Mouse (Mus musculus) right cerebral cortex, postnatal 4 days (tissue): ENCODE data around the gene Fn3krp.
A peak's percentile ranks its signal among the peaks of the same experiment; 100 is the strongest.

Experiments
- DNase-seq: peaks from one replicate; pipeline ENCODE4 v3.0.0-alpha.2; 2022

Gene Fn3krp

DNA sequence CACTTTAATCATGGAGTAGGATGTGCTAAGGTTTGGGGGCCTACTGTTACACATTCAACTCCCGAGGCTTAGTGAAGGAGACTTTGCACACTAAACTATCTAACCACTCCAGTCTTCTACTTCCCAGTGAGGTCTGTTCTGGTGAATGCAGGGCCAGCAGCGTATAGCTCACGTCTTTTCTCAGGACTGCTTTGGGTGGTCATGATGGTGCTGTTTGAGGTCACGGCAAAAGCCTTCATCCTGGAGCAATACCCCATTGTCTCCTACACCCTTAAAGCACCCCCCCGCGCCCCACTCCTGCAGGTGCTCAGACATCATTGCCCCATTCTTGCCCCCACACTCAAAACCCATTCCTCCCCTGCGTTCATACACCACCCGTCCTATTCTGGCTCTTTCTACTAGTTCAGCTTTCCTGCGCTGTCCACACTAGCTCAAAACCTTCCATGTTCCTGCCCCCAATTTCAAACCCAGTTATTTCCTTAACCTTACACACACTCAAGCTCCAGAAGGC, 30.1 kb downstream of the Fn3krp start:
- DNase-seq = peak; percentile 9

DNA sequence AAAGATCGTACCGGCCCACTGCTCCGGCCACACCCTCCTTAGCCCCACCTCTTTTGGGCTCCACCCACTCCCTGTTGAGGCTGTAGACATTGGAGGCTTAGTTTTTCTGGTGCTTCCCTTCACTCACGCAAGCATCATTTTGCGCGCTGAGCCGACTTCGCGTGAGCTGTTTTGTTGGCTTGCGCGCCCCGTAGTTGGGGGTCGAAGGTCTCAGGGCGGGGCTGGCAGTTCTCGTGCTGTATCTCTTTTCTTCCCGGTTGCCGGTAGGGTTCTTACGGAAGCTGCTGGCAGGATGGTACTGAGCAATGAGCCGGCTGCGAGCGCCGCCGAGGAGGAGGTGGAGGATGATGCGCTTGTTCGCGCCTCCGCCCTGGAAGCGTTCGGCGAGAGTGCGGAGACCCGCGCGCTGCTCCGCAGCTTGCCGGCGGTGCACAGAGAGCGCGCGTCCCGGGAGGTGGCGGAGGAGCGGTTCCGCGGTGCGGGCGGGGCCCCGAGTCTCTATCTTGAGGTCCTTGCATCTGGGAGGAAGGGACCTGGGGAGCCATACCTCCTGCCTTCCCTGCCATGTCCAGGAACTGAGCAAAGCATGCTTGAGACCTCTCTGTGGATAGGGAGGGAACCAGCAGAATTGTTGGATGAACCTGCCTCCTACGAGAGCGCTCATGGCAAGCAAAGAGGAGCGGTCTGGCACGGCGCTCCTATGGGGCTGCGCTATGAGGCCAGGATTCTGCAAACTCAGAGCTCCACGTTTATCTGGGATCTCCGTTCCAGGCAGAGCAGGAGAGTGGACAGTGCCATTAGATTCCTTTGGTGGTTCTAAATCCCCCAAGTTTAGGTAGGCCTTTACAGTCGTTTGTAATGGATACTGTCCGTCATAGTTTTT, 30.8 kb downstream of the Fn3krp start, which contains the start of gene Tbcd:
Gene Tbcd (plus strand): TSS at position 197 of the 883 bp plus-strand sequence.
- peak; percentile 95 for DNase-seq

- DNase-seq = no peak
Observed at GRCm38 (mm10) chr11:121457874-121458273, 36.7 kb downstream of the Fn3krp start.

- DNase-seq = no peak
Observed at GRCm38 (mm10) chr11:121467408-121467807, 46.2 kb downstream of the Fn3krp start.

DNA sequence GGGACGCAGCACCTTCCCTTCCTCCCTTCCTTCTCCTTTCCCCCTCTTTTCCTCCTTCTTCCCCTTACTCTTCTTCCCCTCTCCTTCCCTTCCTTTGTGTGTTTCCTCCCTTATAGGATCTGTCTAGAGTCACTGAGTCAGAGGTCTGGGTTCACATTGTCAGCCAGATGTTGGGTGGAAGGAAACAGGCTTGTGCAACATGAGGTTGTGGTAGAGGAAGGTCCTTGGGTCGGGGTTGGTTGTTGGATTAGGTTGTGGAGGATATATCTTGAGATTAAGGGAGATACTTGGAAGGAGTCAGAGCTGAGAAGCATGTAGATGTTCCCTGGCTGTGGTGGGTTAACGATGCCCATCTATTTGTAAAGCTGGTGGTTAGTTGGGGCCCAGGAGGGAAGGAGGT, 53.6 kb downstream of the Fn3krp start:
- DNase-seq = no peak

DNA sequence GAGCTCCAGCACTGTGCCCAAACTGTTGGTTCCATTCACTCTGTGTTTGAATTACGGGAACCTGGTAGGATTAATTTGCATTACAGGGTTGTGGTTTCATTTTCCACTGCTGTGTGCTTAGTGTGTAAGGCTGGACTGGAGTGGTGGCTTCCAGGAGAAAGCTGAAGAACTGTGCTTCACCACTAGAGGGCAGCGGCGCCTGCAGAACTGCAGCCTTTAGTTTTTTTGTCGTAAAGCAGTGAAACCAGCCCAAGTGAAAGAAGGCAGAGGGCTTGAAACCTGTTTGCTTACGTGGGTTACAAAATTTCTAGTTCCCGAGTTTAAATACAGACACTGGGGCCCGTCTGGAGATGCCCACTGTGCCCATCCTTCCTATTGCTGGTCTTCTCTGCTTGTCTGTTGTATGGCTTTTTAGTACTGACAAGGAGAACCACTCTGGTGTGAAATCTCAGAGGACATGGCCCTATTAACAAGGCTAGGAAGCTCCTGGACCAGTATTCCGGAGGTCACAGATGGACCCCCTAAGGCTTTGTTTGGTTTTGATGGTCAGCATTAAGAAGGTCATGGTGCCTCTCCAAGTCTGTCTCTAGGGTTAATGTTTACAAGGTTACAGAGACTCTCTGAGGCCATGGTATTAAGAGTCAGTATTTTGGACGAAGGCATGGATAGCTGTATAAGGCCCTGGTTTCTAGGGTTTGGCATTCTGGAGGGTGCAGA, 54.7 kb downstream of the Fn3krp start:
- peak; percentile 86 for DNase-seq

DNA sequence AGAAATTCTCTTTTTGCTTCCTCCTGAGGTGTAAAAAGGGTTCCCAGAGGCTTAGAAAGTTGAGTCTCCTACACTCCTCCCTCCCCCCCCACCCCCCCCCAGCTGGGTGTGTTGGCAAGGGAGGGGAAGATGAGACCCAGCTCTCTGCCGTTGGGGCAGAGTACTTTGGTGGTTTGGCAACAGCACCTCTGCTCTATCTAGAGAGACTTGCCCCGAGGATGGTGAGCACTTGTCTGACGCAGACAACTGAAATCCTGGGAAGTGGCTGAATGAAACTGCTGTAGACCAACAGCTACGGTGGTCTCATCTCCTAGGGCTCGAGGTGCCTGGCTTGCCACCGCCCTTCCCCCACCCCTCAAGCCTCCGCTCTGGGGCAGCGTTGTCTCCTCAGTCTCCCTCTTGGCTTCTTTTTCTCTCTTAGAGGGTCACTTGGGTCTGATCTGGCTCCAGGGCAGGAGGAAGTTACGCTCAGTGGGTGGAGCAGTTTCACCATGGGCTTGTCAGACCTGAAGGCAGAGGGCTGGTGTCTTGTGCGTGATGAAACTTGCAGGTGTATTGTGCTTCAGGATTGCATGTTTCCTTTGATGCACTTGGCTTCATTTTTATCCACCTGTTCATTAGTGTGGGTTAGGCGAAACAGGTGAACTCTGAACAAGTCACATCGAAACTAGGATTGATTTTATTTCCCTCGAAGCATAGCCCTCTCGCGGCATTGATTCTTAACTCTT, 58.4 kb downstream of the Fn3krp start:
- no peak for DNase-seq
